Mouse (Mus musculus): ENCODE data around the gene Tlcd1. TPM values are rescaled to one million over a fixed set of nuclear protein-coding genes. Genes with fewer than 3 reads are reported as not detected.

Gene Tlcd1
- polyA plus RNA-seq, 1 experiment from 2014 or later = 13.6 TPM

GRCm38 (mm10) chr11:78194411-78195100, 18.0 kb downstream of the Tlcd1 start:
- CTCF ChIA-PET = no interaction called here
- DNase-seq (ENCODE audit: low read depth, low spot score) (no peak), ATAC-seq (no peak)
- in situ Hi-C loops (cut with MboI; ENCODE audit: low pct_unique_long_range_greater_than_20kb) = no loop called here
- TF ChIP-seq CTCF (IDR thresholded peaks at IDR 0.05) = no peak
- POLR2A ChIA-PET = no interaction called here
- H3K27me3 ChIP-seq = no peaks in the 10 kb centered on the region

- no peak for DNase-seq (ENCODE audit: low read depth, low spot score)
- ChIA-PET CTCF (no interaction called here), POLR2A (interaction anchor here (1.6 kb wide), 1 partner anchor 10 kb away, joined by 8 read pairs; no protein-coding TSS in a partner anchor)
- TF ChIP-seq CTCF (IDR thresholded peaks at IDR 0.05) = no peak
- H3K27me3 ChIP-seq = no peaks in the 10 kb centered on the region
- no peak for ATAC-seq
- in situ Hi-C loops (cut with MboI; ENCODE audit: low pct_unique_long_range_greater_than_20kb) = no loop called here
Observed at GRCm38 (mm10) chr11:78195101-78195863, 18.8 kb downstream of the Tlcd1 start.

DNA sequence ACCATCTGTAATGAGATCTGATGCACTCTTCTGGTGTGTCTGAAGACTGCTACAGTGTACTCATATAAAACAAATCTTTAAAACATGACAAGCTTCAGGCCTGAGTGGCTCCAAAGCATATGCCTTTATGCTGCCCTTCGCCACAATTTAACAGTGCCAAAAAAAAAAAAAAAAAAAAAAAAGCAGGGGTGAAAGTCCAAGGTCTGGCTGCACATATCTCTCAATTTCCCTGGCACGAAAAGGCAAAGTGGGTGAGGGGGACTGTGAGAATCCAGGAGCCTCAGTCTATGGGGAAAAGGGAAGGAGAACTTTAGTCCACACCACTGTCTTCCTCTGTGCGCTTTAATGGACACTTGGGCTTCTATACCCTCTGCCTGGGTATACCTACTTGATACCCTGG, 25.9 kb downstream of the Tlcd1 start:
- in situ Hi-C loops (cut with MboI; ENCODE audit: low pct_unique_long_range_greater_than_20kb) = no loop called here
- ChIA-PET CTCF (no interaction called here), POLR2A (interaction anchor here (0.6 kb wide), 1 partner anchor 27 kb away, joined by 3 read pairs; no protein-coding TSS in a partner anchor)
- H3K27me3 ChIP-seq = no peaks in the 10 kb centered on the region
- ATAC-seq (no peak), DNase-seq (ENCODE audit: low read depth, low spot score) (no peak)
- no peak for TF ChIP-seq CTCF (IDR thresholded peaks at IDR 0.05)

DNA sequence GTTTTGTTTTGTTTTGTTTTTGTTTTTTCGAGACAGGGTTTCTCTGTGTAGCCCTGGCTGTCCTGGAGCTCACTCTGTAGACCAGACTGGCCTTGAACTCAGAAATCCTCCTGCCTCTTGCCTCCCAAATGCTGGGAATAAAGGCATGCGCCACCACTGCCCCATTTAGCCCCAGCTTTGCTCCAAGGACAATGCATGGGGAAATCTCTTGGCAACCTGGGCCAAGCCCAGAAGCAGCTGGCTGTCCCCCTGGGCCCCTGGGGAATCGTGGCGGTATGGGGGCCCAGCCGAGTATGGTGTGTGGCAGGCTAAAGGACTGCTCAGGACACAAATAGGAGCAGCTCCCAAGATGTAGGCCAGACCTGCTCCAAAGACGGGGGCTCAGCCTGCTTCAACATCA, 27.8 kb downstream of the Tlcd1 start:
- ChIA-PET CTCF (interaction anchor here (1.6 kb wide), 1 partner anchor 21 kb away, joined by 3 read pairs; no protein-coding TSS in a partner anchor), POLR2A (interaction anchor here (0.6 to 1.1 kb wide), 2 partner anchors 41 to 238 kb away, joined by 3 read pairs; partner anchors contain the start of genes Sdf2 and Supt6)
- in situ Hi-C loops (cut with MboI; ENCODE audit: low pct_unique_long_range_greater_than_20kb) = no loop called here
- no peak for DNase-seq (ENCODE audit: low read depth, low spot score)
- no peak for TF ChIP-seq CTCF (IDR thresholded peaks at IDR 0.05)
- no peak for ATAC-seq
- H3K27me3 ChIP-seq = no peaks in the 10 kb centered on the region

DNA sequence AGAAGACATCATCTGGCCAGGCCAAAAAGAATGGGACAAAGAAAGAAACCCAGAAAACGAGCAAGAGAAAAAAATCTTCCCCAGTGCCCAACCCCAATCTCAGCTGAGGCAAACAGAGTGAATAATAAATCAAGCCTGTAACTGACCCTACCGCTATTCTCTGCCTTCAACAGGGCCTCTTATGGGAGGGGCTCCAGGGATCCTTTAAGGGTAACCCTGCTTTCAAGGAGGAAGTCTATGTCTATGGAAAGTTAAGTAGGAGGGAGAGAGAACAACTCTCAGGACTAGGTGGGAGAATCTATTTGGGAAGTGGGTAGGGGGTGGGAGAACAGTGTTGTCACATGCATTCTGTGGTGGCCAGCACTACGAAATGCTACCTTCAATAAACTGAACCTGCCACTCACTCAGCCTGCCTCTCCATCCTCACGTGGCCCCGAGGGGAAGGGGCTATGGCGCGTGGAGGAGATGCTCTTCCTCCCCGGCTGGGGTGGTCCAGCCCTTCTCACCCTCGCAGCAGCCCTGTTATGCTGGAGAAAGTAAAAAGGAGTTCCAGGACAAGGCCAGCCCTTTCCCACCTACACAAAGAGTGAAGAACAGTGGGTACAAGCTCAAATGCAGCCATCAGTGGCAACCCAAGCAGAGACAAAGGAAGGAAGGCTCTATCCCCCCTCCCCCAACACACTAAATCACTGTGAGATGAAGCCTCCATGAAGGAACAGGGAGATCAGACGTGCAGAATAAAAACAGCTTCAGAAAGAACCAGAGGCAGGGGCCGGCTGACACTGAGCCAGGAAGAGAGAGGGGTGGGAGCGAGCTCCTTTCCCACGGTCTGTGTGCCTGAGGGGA, 29.1 kb downstream of the Tlcd1 start:
- CTCF ChIA-PET = interaction anchor here (1.6 kb wide), 1 partner anchor 20 kb away, joined by 3 read pairs; no protein-coding TSS in a partner anchor
- TF ChIP-seq CTCF (IDR thresholded peaks at IDR 0.05) = no peak
- DNase-seq (ENCODE audit: low read depth, low spot score) (no peak), ATAC-seq (no peak)
- no peaks in the 10 kb centered on the region for H3K27me3 ChIP-seq
- POLR2A ChIA-PET = interaction anchor here (0.8 kb wide), 1 partner anchor 9 kb away, joined by 8 read pairs; no protein-coding TSS in a partner anchor
- in situ Hi-C loops (cut with MboI; ENCODE audit: low pct_unique_long_range_greater_than_20kb) = no loop called here

DNA sequence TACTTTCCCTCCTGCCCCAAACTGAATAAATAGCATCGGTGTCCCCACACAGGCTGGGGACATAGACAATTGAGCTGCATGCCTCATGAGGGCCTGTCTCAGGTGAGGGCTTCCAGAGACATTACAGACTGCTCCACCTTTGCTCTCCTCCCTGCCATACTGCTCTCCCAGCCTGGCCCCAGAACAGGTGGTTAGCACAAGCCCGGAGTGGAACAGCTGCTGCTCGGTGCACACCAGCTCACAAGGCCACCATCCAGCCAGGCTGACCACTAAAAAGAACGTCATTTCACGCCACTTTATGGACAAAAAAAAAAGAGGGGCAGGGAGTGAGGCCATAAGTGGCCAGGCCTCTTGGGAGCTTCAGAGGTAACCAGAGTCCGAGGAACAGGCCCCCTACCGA, 30.7 kb downstream of the Tlcd1 start:
- DNase-seq (ENCODE audit: low read depth, low spot score) = no peak
- ChIA-PET POLR2A (interaction anchor here (0.5 to 1.3 kb wide), 2 partner anchors 11 to 334 kb away, joined by 4 to 7 read pairs; no protein-coding TSS in a partner anchor), CTCF (interaction anchor here (1.4 kb wide), 1 partner anchor 30 kb away, joined by 3 read pairs; no protein-coding TSS in a partner anchor)
- no peak for ATAC-seq
- no peak for TF ChIP-seq CTCF (IDR thresholded peaks at IDR 0.05)
- no peaks in the 10 kb centered on the region for H3K27me3 ChIP-seq
- in situ Hi-C loops (cut with MboI; ENCODE audit: low pct_unique_long_range_greater_than_20kb) = no loop called here

DNA sequence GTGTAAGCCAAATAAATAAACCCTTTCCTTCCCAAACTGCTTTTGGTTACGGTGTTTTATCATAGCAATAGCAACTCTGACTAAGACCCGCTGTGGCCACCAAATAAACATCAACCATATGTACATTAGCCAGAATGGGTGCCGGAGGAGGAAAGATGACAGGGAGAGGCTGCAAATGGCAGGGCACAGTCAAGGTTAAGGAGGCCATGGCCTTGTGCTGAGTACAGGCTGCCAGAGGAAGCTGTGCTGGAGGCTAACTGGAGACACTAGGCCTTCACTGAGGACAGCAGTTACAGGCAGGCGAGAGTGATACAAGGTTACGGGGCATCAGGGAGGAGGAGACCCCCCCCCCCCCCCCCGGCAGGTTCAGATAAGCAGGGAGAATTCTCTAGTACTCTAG, 33.4 kb downstream of the Tlcd1 start:
- no peak for TF ChIP-seq CTCF (IDR thresholded peaks at IDR 0.05)
- in situ Hi-C loops (cut with MboI; ENCODE audit: low pct_unique_long_range_greater_than_20kb) = no loop called here
- CTCF ChIA-PET = interaction anchor here (0.8 to 1.1 kb wide), 2 partner anchors 19 to 32 kb away, joined by 3 read pairs; no protein-coding TSS in a partner anchor
- DNase-seq (ENCODE audit: low read depth, low spot score) = no peak
- no peak for ATAC-seq
- H3K27me3 ChIP-seq = no peaks in the 10 kb centered on the region
- POLR2A ChIA-PET = interaction anchor here (1.5 kb wide), 1 partner anchor 13 kb away, joined by 5 read pairs; no protein-coding TSS in a partner anchor

GRCm38 (mm10) chr11:78210615-78211014, 34.1 kb downstream of the Tlcd1 start:
- ChIA-PET POLR2A (interaction anchor here (0.6 to 1.5 kb wide), 2 partner anchors 13 to 440 kb away, joined by 3 to 5 read pairs; no protein-coding TSS in a partner anchor), CTCF (interaction anchor here (0.8 to 1.1 kb wide), 2 partner anchors 18 to 33 kb away, joined by 3 read pairs; no protein-coding TSS in a partner anchor)
- DNase-seq (ENCODE audit: low read depth, low spot score) (no peak), ATAC-seq (no peak)
- in situ Hi-C loops (cut with MboI; ENCODE audit: low pct_unique_long_range_greater_than_20kb) = no loop called here
- no peak for TF ChIP-seq CTCF (IDR thresholded peaks at IDR 0.05)
- H3K27me3 ChIP-seq = no peaks in the 10 kb centered on the region

DNA sequence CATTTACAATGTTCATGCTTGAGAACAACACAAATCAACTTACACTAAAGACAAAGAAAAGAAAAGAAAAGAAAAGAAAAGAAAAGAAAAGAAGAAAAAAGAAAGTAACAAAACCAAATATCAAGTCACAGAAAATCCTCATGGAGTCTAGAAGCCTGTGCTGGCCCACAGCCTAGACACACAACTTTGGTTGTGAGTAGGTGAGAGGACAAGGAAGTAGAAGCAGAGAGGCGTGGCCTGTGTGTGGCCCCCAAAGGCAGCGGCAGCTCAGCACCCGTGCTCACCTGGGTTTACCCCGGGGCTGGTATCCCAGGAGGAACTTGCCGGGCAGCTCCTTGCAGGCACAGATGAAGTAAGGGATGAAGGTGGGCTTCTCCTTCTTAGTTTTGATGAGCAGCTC, 35.0 kb downstream of the Tlcd1 start:
- H3K27me3 ChIP-seq = no peaks in the 10 kb centered on the region
- TF ChIP-seq CTCF (IDR thresholded peaks at IDR 0.05) = no peak
- DNase-seq (ENCODE audit: low read depth, low spot score) = no peak
- POLR2A ChIA-PET = no interaction called here
- CTCF ChIA-PET = no interaction called here
- in situ Hi-C loops (cut with MboI; ENCODE audit: low pct_unique_long_range_greater_than_20kb) = no loop called here
- ATAC-seq = no peak

Measured in Patski (cell line).